Mouse (Mus musculus) limb, embryonic 13.5 days (tissue): ENCODE results near the gene Acod1. TPM values are rescaled to one million over a fixed set of nuclear protein-coding genes. Genes with fewer than 3 reads are reported as not detected.

Source experiments
- ATAC-seq: fragments of 200-750 bp; cut with Nextera tagmentation; 2 replicates; pipeline ENCODE4 v1.8.0; 2017; ENCODE audit warnings: low read depth, moderate number of reproducible peaks, moderate TSS enrichment; ENCODE audit not compliant: low FRiP score
- H3K27ac ChIP-seq: fragments of 300-500 bp; sonication (generic); 2 replicates; pipeline ENCODE4 v1.5.1; 2015; ENCODE audit warnings: inconsistent platforms, mild to moderate bottlenecking, moderate library complexity
- H3K27me3 ChIP-seq: fragments of 300-500 bp; sonication (generic); 2 replicates; pipeline ENCODE4 v1.6.1; 2015; ENCODE audit warnings: mild to moderate bottlenecking, inconsistent platforms
- H3K36me3 ChIP-seq: fragments of 300-500 bp; sonication (generic); 2 replicates; pipeline ENCODE4 v1.6.1; 2015; ENCODE audit warnings: inconsistent platforms, mild to moderate bottlenecking, moderate library complexity
- H3K4me1 ChIP-seq: fragments of 300-500 bp; sonication (generic); 2 replicates; pipeline ENCODE4 v1.6.1; 2015; ENCODE audit warnings: inconsistent platforms
- H3K4me2 ChIP-seq: fragments of 300-500 bp; sonication (generic); replicated peaks from 2 replicates; pipeline ENCODE4 v1.6.1; 2015; ENCODE audit warnings: inconsistent platforms, mild to moderate bottlenecking, moderate library complexity
- H3K4me3 ChIP-seq: fragments of 300-500 bp; sonication (generic); 2 replicates; pipeline ENCODE4 v1.5.1; 2015; ENCODE audit warnings: moderate library complexity, mild to moderate bottlenecking, inconsistent platforms
- H3K9ac ChIP-seq: fragments of 300-500 bp; sonication (generic); 2 replicates; pipeline ENCODE4 v1.6.1; 2015; ENCODE audit warnings: mild to moderate bottlenecking, inconsistent platforms
- H3K9me3 ChIP-seq: fragments of 300-500 bp; sonication (generic); 2 replicates; pipeline ENCODE4 v1.6.1; 2016; ENCODE audit warnings: inconsistent platforms
- WGBS: fragments of 180-500 bp; shearing (Covaris S2); methylation state at CpG from one replicate; pipeline ENCODE4 v1.1.7; 2015; 5-methylcytosine and 5-hydroxymethylcytosine counted together
- polyA plus RNA-seq: library from polyadenylated mRNA; unstranded; fragments of >200 nt; fragmentation: Nextera tagmentation; extraction: Ambion mirVana; gene quantifications from 2 replicates; pipeline ENCODE4 v1.2.1, GENCODE M21; 2015

Gene Acod1
- polyA plus RNA-seq, 1 experiment from 2014 or later = not detected

- 93% methylated on average over 9 of the region's 9 CpGs for WGBS
These were observed 30.7 kb downstream of the Acod1 start for GRCm38 (mm10) chr14:103077272-103078005.

DNA sequence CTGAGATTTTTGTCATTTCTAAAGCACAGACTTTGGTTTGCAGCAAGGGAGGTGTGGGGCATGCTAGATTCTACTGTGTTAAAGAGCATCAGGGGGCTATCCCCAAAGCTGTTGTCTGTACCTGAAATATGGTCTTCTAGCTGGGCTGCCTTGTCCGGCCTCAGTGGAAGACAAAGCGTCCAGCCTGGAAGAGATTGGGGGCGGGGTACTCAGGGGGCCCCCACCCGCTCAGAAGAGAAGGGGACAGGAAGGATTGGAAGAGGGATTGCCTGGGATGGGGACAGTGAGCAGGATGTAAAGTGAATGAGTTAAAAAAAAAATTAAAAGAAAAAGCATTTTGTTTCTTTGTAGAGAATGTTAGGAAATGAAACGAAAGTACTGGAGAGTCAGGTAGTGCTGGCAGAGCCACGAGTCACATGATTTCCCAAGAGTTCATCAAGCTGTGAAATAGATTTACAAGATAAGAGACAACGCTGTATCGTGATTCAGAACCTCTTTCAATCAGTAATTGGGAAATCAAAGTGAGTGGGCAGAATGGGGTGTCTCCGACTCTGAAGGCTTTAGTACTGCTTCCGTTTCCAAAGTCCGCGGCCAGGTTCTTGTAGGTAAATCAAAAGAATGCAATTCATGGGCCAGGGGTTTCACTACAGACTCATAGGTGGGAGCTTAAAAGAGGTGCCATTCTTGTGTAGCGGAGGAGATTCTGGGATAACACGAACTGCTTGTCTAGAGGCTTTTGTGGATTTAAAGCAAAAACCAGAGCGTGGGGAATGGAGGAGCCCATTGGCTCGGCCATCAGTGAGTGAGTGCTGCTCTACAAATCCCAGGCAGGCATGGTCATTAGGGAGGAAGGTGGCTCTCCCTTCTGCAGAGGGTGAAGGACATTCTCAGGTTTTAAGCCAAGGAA, 31.5 kb downstream of the Acod1 start:
- Histone ChIP-seq H3K4me3 (no peak overlapping the region), H3K9ac (no peak overlapping the region), H3K27me3 (no peaks in the 10 kb centered on the region), H3K4me2 (no peak overlapping the region), H3K27ac (no peak overlapping the region), H3K36me3 (peaks cover 68% of the 10 kb centered on the region), H3K9me3 (no peaks in the 10 kb centered on the region), H3K4me1 (no peaks in the 10 kb centered on the region)
- 90% methylated on average over 16 of the region's 16 CpGs for WGBS
- no peak for ATAC-seq

More at GRCm38 (mm10) chr14:103077272-103078005, 30.7 kb downstream of the Acod1 start:
- H3K27ac ChIP-seq = no peak overlapping the region
- no peak overlapping the region for H3K9ac ChIP-seq
- H3K36me3 ChIP-seq = peaks cover 68% of the 10 kb centered on the region
- H3K4me2 ChIP-seq = no peak overlapping the region
- no peaks in the 10 kb centered on the region for H3K27me3 ChIP-seq
- no peak overlapping the region for H3K4me3 ChIP-seq
- no peaks in the 10 kb centered on the region for H3K9me3 ChIP-seq
- no peak for ATAC-seq
- H3K4me1 ChIP-seq = no peaks in the 10 kb centered on the region

- Histone ChIP-seq H3K36me3 (peaks cover 62% of the 10 kb centered on the region), H3K4me2 (no peak overlapping the region), H3K9me3 (no peaks in the 10 kb centered on the region), H3K9ac (no peak overlapping the region), H3K4me3 (no peak overlapping the region), H3K4me1 (no peaks in the 10 kb centered on the region), H3K27me3 (no peaks in the 10 kb centered on the region), H3K27ac (no peak overlapping the region)
- no peak for ATAC-seq
- WGBS = 89% methylated on average over 9 of the region's 9 CpGs
These were observed 32.6 kb downstream of the Acod1 start for GRCm38 (mm10) chr14:103079209-103079977.

DNA sequence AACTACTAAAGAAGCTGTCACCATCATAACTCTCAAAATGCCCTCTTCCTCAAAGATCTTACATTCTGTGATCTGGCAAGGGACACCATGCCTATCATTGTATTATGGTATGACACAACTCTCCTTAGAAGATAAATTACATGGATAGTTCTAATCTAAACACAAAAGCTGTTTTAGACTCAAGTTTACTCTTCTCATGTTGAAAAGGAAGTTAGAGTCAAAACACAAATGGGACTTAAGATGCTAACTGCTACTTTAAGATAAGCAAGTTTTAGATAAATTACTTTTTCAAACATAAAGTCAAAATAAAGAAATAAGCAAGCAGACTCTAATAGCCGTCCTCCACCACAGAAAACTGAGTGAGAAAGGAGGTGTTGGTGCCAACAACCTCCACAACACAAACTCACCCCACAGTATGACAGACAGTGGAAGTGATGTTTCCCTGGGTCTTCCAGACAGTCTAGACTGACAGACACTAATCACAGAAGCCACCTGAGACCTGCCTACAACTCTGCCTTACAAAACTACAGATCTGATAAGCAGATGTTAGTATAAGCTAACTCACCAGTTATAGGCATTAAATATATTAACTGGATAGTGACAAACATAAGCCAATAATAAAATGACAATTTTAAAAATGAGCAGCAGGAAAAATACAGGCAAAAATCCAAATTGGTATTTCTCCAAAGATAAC, 39.2 kb downstream of the Acod1 start:
- no peaks in the 10 kb centered on the region for H3K9me3 ChIP-seq
- H3K36me3 ChIP-seq = peaks cover 67% of the 10 kb centered on the region
- H3K4me2 ChIP-seq = no peak overlapping the region
- no peak for ATAC-seq
- no peaks in the 10 kb centered on the region for H3K4me1 ChIP-seq
- WGBS = 97% methylated on average over 1 of the region's 1 CpGs
- no peaks in the 10 kb centered on the region for H3K27me3 ChIP-seq
- H3K9ac ChIP-seq = no peak overlapping the region
- H3K27ac ChIP-seq = no peak overlapping the region
- H3K4me3 ChIP-seq = no peak overlapping the region

- Histone ChIP-seq H3K9ac (no peak overlapping the region), H3K4me2 (no peak overlapping the region), H3K27ac (no peak overlapping the region), H3K36me3 (peaks cover 71% of the 10 kb centered on the region), H3K9me3 (no peaks in the 10 kb centered on the region), H3K4me3 (no peak overlapping the region), H3K27me3 (no peaks in the 10 kb centered on the region), H3K4me1 (no peaks in the 10 kb centered on the region)
- WGBS = 90% methylated on average over 4 of the region's 4 CpGs
- no peak for ATAC-seq
These were observed 40.0 kb downstream of the Acod1 start for GRCm38 (mm10) chr14:103086671-103087324.

- Histone ChIP-seq H3K9me3 (no peaks in the 10 kb centered on the region), H3K9ac (no peak overlapping the region), H3K27ac (no peak overlapping the region), H3K4me2 (no peak overlapping the region), H3K4me1 (no peaks in the 10 kb centered on the region), H3K4me3 (no peak overlapping the region), H3K27me3 (no peaks in the 10 kb centered on the region), H3K36me3 (peaks cover 72% of the 10 kb centered on the region)
- 88% methylated on average over 5 of the region's 5 CpGs for WGBS
- no peak for ATAC-seq
These were observed 41.1 kb downstream of the Acod1 start for GRCm38 (mm10) chr14:103087846-103088245.

GRCm38 (mm10) chr14:103088624-103089023, 41.8 kb downstream of the Acod1 start:
- no peak for ATAC-seq
- Histone ChIP-seq H3K27me3 (no peaks in the 10 kb centered on the region), H3K27ac (no peak overlapping the region), H3K36me3 (peaks cover 71% of the 10 kb centered on the region), H3K9me3 (no peaks in the 10 kb centered on the region), H3K4me1 (0 out of 2 replicates have a peak, but pooled peaks cover 3% of the 10 kb centered on the region), H3K4me2 (no peak overlapping the region), H3K9ac (no peak overlapping the region), H3K4me3 (no peak overlapping the region)
- 78% methylated on average over 6 of the region's 6 CpGs for WGBS

GRCm38 (mm10) chr14:103093236-103093635, 46.5 kb downstream of the Acod1 start:
- no peak overlapping the region for H3K4me2 ChIP-seq
- peaks cover 47% of the 10 kb centered on the region for H3K36me3 ChIP-seq
- no peaks in the 10 kb centered on the region for H3K27me3 ChIP-seq
- peaks cover 20% of the 10 kb centered on the region for H3K4me1 ChIP-seq
- no peak overlapping the region for H3K9ac ChIP-seq
- H3K9me3 ChIP-seq = no peaks in the 10 kb centered on the region
- no peak overlapping the region for H3K27ac ChIP-seq
- ATAC-seq = no peak
- no peak overlapping the region for H3K4me3 ChIP-seq
- 78% methylated on average over 3 of the region's 3 CpGs for WGBS

- 64% methylated on average over 4 of the region's 4 CpGs for WGBS
- Histone ChIP-seq H3K4me1 (peaks cover 20% of the 10 kb centered on the region), H3K27me3 (no peaks in the 10 kb centered on the region), H3K36me3 (peaks cover 43% of the 10 kb centered on the region), H3K9me3 (no peaks in the 10 kb centered on the region), H3K9ac (no peak overlapping the region), H3K4me3 (no peak overlapping the region), H3K4me2 (no peak overlapping the region), H3K27ac (no peak overlapping the region)
- ATAC-seq = no peak
These were observed 46.9 kb downstream of the Acod1 start for GRCm38 (mm10) chr14:103093670-103094069.

- Histone ChIP-seq H3K27me3 (no peaks in the 10 kb centered on the region), H3K9me3 (no peaks in the 10 kb centered on the region), H3K4me3 (no peak overlapping the region), H3K4me1 (peaks cover 20% of the 10 kb centered on the region), H3K36me3 (peaks cover 34% of the 10 kb centered on the region), H3K9ac (no peak overlapping the region), H3K27ac (no peak overlapping the region), H3K4me2 (no peak overlapping the region)
- no peak for ATAC-seq
- 89% methylated on average over 8 of the region's 8 CpGs for WGBS
These were observed 48.3 kb downstream of the Acod1 start for GRCm38 (mm10) chr14:103095036-103095435.

GRCm38 (mm10) chr14:103095826-103096225, 49.0 kb downstream of the Acod1 start:
- ATAC-seq = no peak
- no peak overlapping the region for H3K27ac ChIP-seq
- H3K4me3 ChIP-seq = no peak overlapping the region
- no peaks in the 10 kb centered on the region for H3K9me3 ChIP-seq
- H3K36me3 ChIP-seq = peaks cover 31% of the 10 kb centered on the region
- no peak overlapping the region for H3K9ac ChIP-seq
- WGBS = 93% methylated on average over 8 of the region's 8 CpGs
- peaks cover 20% of the 10 kb centered on the region for H3K4me1 ChIP-seq
- H3K4me2 ChIP-seq = no peak overlapping the region
- no peaks in the 10 kb centered on the region for H3K27me3 ChIP-seq
